Mouse (Mus musculus) forebrain, embryonic 10.5 days (tissue): ENCODE results near the gene Rgma. TPM values are rescaled to one million over a fixed set of nuclear protein-coding genes. Genes with fewer than 3 reads are reported as not detected.

ENCODE experiments used
- polyA plus RNA-seq: library from polyadenylated mRNA; unstranded; fragments of >200 nt; fragmentation: Nextera tagmentation; extraction: Ambion mirVana; gene quantifications from 2 replicates; pipeline ENCODE4 v1.2.1, GENCODE M21; 2016

Rgma gene
- polyA plus RNA-seq, 1 experiment from 2014 or later, result 26.8 TPM

Other genes starting within 250 kb of the Rgma start
- 45.1 and 45.7 TPM in 2 replicates for gene Chd2, start 166.3 kb downstream of the Rgma start, polyA plus RNA-seq